Mouse (Mus musculus) hindbrain, embryonic 11.5 days (tissue): ENCODE data around the gene Shisa5. TPM values are rescaled to one million over a fixed set of nuclear protein-coding genes. Genes with fewer than 3 reads are reported as not detected.

Experiments used
- ATAC-seq: fragments of 200-750 bp; cut with Nextera tagmentation; 2 replicates; pipeline ENCODE4 v1.8.0; 2017; ENCODE audit warnings: mild to moderate bottlenecking, moderate TSS enrichment, moderate library complexity; ENCODE audit not compliant: low FRiP score
- DNase-seq: peaks from one replicate; pipeline ENCODE4 v3.0.0-alpha.2; 2015; ENCODE audit warnings: low spot score
- H3K27ac ChIP-seq: fragments of 300-500 bp; sonication (generic); 2 replicates; pipeline ENCODE4 v1.5.1; 2014; ENCODE audit warnings: mild to moderate bottlenecking, low read depth, low read length
- H3K27me3 ChIP-seq: fragments of 300-500 bp; sonication (generic); 2 replicates; pipeline ENCODE4 v1.6.1; 2014; ENCODE audit warnings: mild to moderate bottlenecking, low read length, moderate library complexity, mixed read lengths; ENCODE audit not compliant: control insufficient read depth, insufficient read depth
- H3K36me3 ChIP-seq: fragments of 300-500 bp; sonication (generic); 2 replicates; pipeline ENCODE4 v1.6.1; 2014; ENCODE audit warnings: mild to moderate bottlenecking, low read length, moderate library complexity, mixed read lengths; ENCODE audit not compliant: control insufficient read depth, insufficient read depth
- H3K4me1 ChIP-seq: fragments of 300-500 bp; sonication (generic); replicated peaks from 2 replicates; pipeline ENCODE4 v1.6.1; 2014; ENCODE audit warnings: low read length, mixed read lengths; ENCODE audit not compliant: control insufficient read depth, insufficient read depth
- H3K4me2 ChIP-seq: fragments of 300-500 bp; sonication (generic); replicated peaks from 2 replicates; pipeline ENCODE4 v1.6.1; 2014; ENCODE audit warnings: mild to moderate bottlenecking, low read depth, low read length
- H3K4me3 ChIP-seq: fragments of 300-500 bp; sonication (generic); 2 replicates; pipeline ENCODE4 v1.5.1; 2014; ENCODE audit warnings: low read depth, low read length
- H3K9ac ChIP-seq: fragments of 300-500 bp; sonication (generic); 2 replicates; pipeline ENCODE4 v1.6.1; 2014; ENCODE audit warnings: low read depth, low read length
- H3K9me3 ChIP-seq: fragments of 300-500 bp; sonication (generic); 2 replicates; pipeline ENCODE4 v1.6.1; 2016; ENCODE audit warnings: low read length; ENCODE audit not compliant: control insufficient read depth
- WGBS: fragments of 180-500 bp; shearing (Covaris S2); extraction: QIAGEN DNeasy Blood & Tissue Kit; methylation state at CpG from one replicate; pipeline ENCODE4 v1.1.7; 2014; 5-methylcytosine and 5-hydroxymethylcytosine counted together
- polyA plus RNA-seq: library from polyadenylated mRNA; unstranded; fragments of >200 nt; fragmentation: Nextera tagmentation; extraction: Ambion mirVana; gene quantifications from 2 replicates; pipeline ENCODE4 v1.2.1, GENCODE M21; 2014

Gene Shisa5
- polyA plus RNA-seq, 1 experiment from 2014 or later: 33.4 TPM

GRCm38 (mm10) chr9:109060184-109060897, 22.0 kb downstream of the Shisa5 start:
- Histone ChIP-seq H3K36me3 (peaks cover 15% of the 10 kb centered on the region; the same call in 1 of the 2 replicates), H3K4me3 (no peak overlapping the region), H3K9ac (no peak overlapping the region), H3K4me2 (no peak overlapping the region), H3K27ac (no peak overlapping the region), H3K4me1 (0 out of 2 replicates have a peak, but pooled peaks cover 2% of the 10 kb centered on the region), H3K27me3 (no peaks in the 10 kb centered on the region), H3K9me3 (no peaks in the 10 kb centered on the region)
- DNase-seq (peak; percentile 12), ATAC-seq (peak; percentile 36; the same call in 1 of the 2 replicates)
- 93% methylated on average over 16 of the region's 16 CpGs for WGBS

DNA sequence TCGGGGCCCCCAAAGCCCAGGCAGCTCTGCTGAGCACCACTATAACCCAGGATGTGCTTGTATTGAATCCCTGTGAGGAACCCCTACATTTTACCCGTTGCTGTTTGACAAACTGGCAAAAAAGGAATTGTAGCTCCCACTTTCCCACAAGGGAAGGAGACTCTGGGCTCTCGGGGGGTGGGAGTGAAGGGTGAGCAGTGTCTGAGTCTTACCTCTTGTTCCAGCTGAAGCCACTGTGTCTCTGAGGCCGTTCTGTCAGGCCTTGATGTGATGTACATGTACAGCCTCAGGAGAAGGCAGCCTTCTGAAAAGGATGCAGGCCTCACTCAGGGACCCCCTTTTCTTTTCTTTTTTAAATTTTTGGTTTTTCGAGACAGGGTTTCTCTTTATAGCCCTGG, 22.5 kb downstream of the Shisa5 start:
- Histone ChIP-seq H3K9me3 (no peaks in the 10 kb centered on the region), H3K27me3 (no peaks in the 10 kb centered on the region), H3K36me3 (peaks cover 17% of the 10 kb centered on the region; the same call in 1 of the 2 replicates), H3K4me3 (no peak overlapping the region), H3K27ac (no peak overlapping the region), H3K4me1 (0 out of 2 replicates have a peak, but pooled peaks cover 2% of the 10 kb centered on the region), H3K4me2 (no peak overlapping the region), H3K9ac (no peak overlapping the region)
- 87% methylated on average over 5 of the region's 5 CpGs for WGBS
- no peak for DNase-seq
- ATAC-seq: no peak

DNA sequence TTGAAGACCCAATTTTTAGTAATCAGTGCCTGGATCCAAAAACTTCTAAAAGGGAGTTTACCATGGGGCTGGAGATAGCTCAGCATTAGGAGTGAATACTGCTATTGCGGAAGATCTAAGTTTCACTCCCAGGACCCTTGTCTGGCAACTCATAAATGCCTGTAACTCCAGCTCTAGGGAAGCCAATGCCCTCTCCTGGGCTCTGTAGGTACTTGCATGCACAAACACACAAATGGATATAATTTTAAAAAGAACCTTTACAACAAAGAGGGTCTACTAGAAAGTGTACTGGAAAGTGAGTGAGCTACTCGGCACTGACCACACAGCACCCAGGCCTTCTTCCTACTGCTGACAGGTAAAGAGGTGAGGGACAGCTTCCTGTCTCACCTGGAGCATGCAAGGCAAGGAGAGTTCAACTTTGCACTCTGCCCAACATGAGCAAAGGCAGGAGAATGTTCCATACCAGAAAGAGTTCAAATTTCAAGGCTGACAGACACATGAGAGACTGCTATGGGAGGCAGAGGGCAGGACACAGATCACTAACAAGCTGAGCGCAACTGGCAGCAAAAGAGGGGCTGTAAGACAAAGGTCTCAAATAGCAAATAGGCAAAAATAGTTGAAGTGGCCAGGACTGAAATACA, 29.9 kb downstream of the Shisa5 start:
- Histone ChIP-seq H3K27me3 (no peaks in the 10 kb centered on the region), H3K9me3 (no peaks in the 10 kb centered on the region), H3K27ac (no peak overlapping the region), H3K4me3 (no peak overlapping the region), H3K9ac (no peak overlapping the region), H3K4me2 (no peak overlapping the region), H3K36me3 (peaks cover 29% of the 10 kb centered on the region; the same call in 1 of the 2 replicates), H3K4me1 (peaks cover 5% of the 10 kb centered on the region; the same call in 1 of the 2 replicates)
- DNase-seq: no peak
- 93% methylated on average over 3 of the region's 3 CpGs for WGBS
- ATAC-seq: no peak

DNA sequence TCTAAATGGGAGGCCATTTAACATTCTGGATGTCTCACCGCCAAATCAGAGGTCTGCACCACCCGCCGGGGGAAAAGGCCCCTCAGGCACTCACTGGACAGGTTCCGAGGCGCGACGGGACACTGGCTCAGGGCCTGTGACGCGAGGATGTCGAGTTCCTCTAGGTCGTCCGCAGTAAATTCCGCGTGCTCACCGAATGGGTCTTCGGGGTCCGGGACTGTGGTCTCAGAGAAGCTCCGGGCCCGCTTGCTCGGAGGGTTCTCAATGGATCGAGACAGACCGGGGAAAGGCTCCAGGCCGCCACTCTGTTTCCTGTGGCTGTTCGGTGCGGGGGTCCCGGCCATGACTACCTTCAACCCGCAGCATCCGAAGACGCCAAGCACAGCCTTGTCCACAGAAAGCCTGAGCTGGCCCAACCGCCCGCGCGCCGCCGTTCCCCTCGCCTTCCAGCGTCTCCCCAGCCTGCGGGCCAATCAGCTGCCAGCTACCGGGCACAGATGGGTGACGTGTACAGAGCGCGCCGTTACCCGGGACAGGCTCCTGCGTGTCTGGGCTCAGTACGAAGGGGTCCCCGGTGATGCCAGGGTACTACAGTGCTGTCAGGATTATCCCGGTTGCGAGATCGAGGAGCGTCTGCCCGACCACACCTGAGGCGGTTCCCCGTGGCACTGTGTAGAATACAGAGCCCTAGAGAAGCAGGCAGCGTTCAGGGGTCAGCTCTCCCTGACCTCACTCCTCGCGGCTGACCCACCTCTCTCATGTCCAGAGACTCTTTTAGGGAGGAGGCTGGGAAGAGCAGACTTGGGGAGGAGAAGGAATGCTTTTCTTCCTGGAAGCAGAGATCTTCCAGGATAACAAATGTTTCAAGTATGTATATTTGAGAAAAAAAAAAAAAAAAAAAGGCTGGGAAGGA, 35.6 kb downstream of the Shisa5 start, which contains the start of gene Atrip:
Gene Atrip, minus strand, starts transcription at position 464 of the 913 bp plus-strand sequence.
- no peaks in the 10 kb centered on the region for H3K27me3 ChIP-seq
- DNase-seq: peak; percentile 91
- WGBS: under 1% methylated on average over 57 of the region's 57 CpGs
- H3K9me3 ChIP-seq: no peaks in the 10 kb centered on the region
- peak within 1 kb of the TSS; percentile 59 for H3K4me2 ChIP-seq
- peaks cover 13% of the 10 kb centered on the region; the same call in 1 of the 2 replicates for H3K36me3 ChIP-seq
- peaks cover 5% of the 10 kb centered on the region for H3K4me1 ChIP-seq
- peak within 1 kb of the TSS; percentile 79 for H3K9ac ChIP-seq
- peak within 1 kb of the TSS; percentile 51; the same call in 1 of the 2 replicates for H3K27ac ChIP-seq
- peak within 1 kb of the TSS; percentile 69 for H3K4me3 ChIP-seq
- peak; percentile 98 for ATAC-seq

DNA sequence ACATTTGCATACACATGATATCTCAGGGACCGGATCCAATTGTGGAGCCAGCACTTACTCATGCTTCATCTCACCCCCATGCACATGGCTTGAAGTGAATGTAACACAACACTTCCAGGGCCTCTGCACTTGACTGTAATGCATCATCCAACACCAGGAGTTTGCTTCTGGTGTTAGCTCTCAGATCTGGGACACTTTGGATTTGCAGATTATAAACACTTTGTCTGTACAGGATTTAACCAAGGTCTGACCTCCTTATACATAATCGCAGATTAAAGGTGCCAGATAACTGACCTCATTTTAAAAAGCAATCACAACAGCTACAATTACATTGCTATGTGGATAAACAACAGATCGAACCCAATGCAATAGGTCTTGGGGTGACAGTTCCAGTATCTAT, 42.2 kb downstream of the Shisa5 start:
- DNase-seq: no peak
- Histone ChIP-seq H3K9ac (no peak overlapping the region), H3K36me3 (no peaks in the 10 kb centered on the region), H3K27ac (no peak overlapping the region), H3K4me2 (no peak overlapping the region), H3K4me3 (no peak overlapping the region), H3K27me3 (no peaks in the 10 kb centered on the region), H3K9me3 (no peaks in the 10 kb centered on the region), H3K4me1 (peaks cover 6% of the 10 kb centered on the region; the same call in 1 of the 2 replicates)
- 97% methylated on average over 3 of the region's 3 CpGs for WGBS
- no peak for ATAC-seq

- Histone ChIP-seq H3K4me1 (peaks cover 6% of the 10 kb centered on the region; the same call in 1 of the 2 replicates), H3K27me3 (no peaks in the 10 kb centered on the region), H3K4me2 (peak overlapping the region; percentile 76), H3K4me3 (peak overlapping the region; percentile 84), H3K9me3 (no peaks in the 10 kb centered on the region), H3K36me3 (no peaks in the 10 kb centered on the region), H3K9ac (peak overlapping the region; percentile 80), H3K27ac (peak overlapping the region; percentile 72; the same call in 1 of the 2 replicates)
- WGBS: 7% methylated on average over 11 of the region's 11 CpGs
- DNase-seq (no peak), ATAC-seq (peak; percentile 48)
Observed at GRCm38 (mm10) chr9:109081749-109082123, 43.4 kb downstream of the Shisa5 start.

GRCm38 (mm10) chr9:109082124-109082800, 43.9 kb downstream of the Shisa5 start, which contains the start of the genes Ccdc51 and Tma7:
Ccdc51 (plus strand) TSS chr9:109082493.
Tma7 (minus strand) TSS chr9:109082587.
- under 1% methylated on average over 37 of the region's 37 CpGs for WGBS
- peak within 1 kb of the TSS; percentile 84 for H3K4me3 ChIP-seq
- H3K9me3 ChIP-seq: no peaks in the 10 kb centered on the region
- H3K36me3 ChIP-seq: no peaks in the 10 kb centered on the region
- no peaks in the 10 kb centered on the region for H3K27me3 ChIP-seq
- ATAC-seq (peak; percentile 97), DNase-seq (peak; percentile 84)
- H3K9ac ChIP-seq: peak within 1 kb of the TSS; percentile 80
- H3K27ac ChIP-seq: peak within 1 kb of the TSS; percentile 72
- peaks cover 6% of the 10 kb centered on the region; the same call in 1 of the 2 replicates for H3K4me1 ChIP-seq
- peak within 1 kb of the TSS; percentile 76 for H3K4me2 ChIP-seq

GRCm38 (mm10) chr9:109084922-109085321, 46.6 kb downstream of the Shisa5 start:
- WGBS: 10% methylated on average over 2 of the region's 2 CpGs
- Histone ChIP-seq H3K4me3 (no peak overlapping the region), H3K4me2 (no peak overlapping the region), H3K36me3 (no peaks in the 10 kb centered on the region), H3K9ac (no peak overlapping the region), H3K9me3 (no peaks in the 10 kb centered on the region), H3K4me1 (peaks cover 6% of the 10 kb centered on the region; the same call in 1 of the 2 replicates), H3K27ac (no peak overlapping the region), H3K27me3 (no peaks in the 10 kb centered on the region)
- ATAC-seq: no peak
- peak; percentile 55 for DNase-seq
